Mouse (Mus musculus) erythroid progenitor cell, adult 5-6 weeks (primary cell): ENCODE data around the gene Ulk2. TPM values are rescaled to one million over a fixed set of nuclear protein-coding genes. Genes with fewer than 3 reads are reported as not detected.
"Not testable (repeated sequence)": the region's sequence is repeated elsewhere in the genome, so short reads cannot be mapped to it uniquely, and the experiment has no call there.

Experiments
- ATAC-seq: replicated peaks from 2 replicates; pipeline ENCODE4 v1.8.0; 2016; ENCODE audit warnings: moderate number of reproducible peaks, mild to moderate bottlenecking, moderate TSS enrichment, inconsistent platforms; ENCODE audit not compliant: poor library complexity, low FRiP score, severe bottlenecking
- total RNA-seq, 2 experiments: library from RNA; stranded (forward) in 1 of 2; stranded (reverse) in 1 of 2; fragments of 150-400 nt in 1 of 2; fragments of 186-747, 209-891 nt in 1 of 2; gene quantifications; 2 replicates each; pipeline versions ENCODE4 v1.2.3 to v1.2.4; 2015 to 2017; ENCODE audit warnings: low replicate concordance in 2 of 2

The Ulk2 gene
- 5.4 and 10.5 TPM in 2 replicates for total RNA-seq (2015; ENCODE audit: low replicate concordance)
- total RNA-seq (2017; ENCODE audit: low replicate concordance), result 8.2 and 9.2 TPM in 2 replicates

DNA sequence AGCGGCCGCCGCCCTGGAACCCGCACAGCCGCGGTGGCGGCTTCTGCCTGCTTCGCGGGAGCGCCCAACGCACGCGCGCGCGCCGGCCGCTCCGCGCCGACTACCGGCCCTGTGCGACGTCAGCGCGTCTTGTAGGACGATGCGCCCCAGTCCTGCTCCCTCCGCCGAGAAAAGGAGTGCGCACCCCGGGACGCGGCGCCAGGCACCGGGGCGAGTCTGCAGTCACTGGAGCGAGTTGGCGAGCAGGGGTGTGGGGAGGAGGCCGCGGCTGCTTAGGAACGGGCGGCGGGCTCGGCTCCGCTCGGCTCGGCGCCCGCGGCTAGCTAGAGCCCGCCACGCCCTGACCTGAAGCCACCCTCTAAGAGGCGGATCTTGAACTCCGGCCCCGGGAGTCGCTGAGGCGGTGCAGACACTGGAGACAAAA, at the start of gene Ulk2:
Ulk2 (minus strand) TSS at position 86 of the 424 bp plus-strand sequence.
- ATAC-seq, result peak; percentile 80

- no peak for ATAC-seq
Measured at GRCm38 (mm10) chr11:61882183-61882582, 27.3 kb upstream of the Ulk2 start.

DNA sequence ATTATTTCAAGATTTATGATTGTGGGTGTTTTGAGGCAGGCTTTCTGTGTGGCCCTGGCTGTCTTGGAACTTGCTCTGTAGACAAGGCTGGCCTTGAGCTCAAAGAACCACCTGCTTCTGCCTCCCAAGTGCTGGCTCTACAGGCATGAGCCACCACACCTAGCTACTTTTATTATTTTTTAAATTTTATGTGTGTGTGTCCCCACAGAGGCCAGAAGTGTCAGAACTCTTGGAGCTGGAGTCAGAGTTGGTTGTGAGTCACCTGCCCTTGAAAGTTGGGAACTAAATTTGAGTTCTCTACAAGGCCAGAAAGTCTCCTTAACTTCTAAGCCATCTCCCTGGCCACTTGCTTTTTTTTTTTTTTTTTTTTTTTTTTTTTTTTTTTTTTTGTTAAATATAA, 25.0 kb upstream of the Ulk2 start:
- ATAC-seq, result no peak

DNA sequence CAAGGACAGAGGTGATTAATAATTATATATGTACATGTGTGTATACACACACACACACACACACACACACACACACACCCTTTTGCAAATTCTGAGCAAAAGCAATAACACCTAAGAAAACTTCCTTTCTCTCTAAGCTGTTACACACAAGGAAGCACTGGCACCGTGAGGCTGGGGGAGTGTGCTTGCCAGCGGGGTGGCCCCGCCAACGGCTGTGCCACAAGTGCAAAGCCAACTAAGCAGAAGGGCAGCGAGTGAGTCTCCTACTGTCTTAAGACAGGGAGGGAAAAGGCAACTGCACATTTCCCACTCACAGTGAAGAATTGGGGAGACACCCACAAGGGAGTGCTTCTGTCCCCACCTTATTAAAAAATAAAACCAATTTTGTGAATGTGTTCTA, 17.0 kb upstream of the Ulk2 start:
- ATAC-seq, result no peak

GRCm38 (mm10) chr11:61866856-61867255, 12.0 kb upstream of the Ulk2 start:
- no peak for ATAC-seq

- ATAC-seq, result no peak
Measured at GRCm38 (mm10) chr11:61861781-61862547, 7.1 kb upstream of the Ulk2 start.

- ATAC-seq, result no peak
Measured at GRCm38 (mm10) chr11:61859316-61859715, 4.4 kb upstream of the Ulk2 start.

GRCm38 (mm10) chr11:61855539-61855938, 666 bp upstream of the Ulk2 start:
- ATAC-seq, result no peak

- peak; percentile 91 for ATAC-seq
Measured at GRCm38 (mm10) chr11:61854211-61854987, 474 bp downstream of the Ulk2 start.

DNA sequence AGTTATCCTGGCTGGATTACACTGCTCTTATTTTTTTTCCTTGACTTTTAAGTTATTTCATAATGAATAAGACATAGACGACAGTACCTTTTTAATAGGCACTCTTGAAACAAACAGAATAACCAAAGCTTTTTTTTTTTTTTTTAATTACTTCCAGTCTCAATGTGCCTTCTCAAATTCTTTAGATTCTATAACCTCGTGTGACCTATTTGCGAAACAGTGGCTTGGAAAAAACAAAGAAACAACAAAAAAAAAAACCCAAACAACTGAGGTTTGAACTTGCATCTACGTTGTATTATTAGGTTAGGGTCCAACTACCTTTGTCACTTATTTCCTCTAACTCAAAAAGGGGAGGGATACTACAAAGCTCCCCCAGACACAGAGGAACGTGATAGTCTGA, 1.2 kb downstream of the Ulk2 start:
- no peak for ATAC-seq

- no peak for ATAC-seq
Measured at GRCm38 (mm10) chr11:61852916-61853315, 2.0 kb downstream of the Ulk2 start.

- no peak for ATAC-seq
Measured at GRCm38 (mm10) chr11:61851195-61851594, 3.7 kb downstream of the Ulk2 start.

GRCm38 (mm10) chr11:61840663-61841062, 14.2 kb downstream of the Ulk2 start:
- not testable (repeated sequence) for ATAC-seq

- no peak for ATAC-seq
Measured at GRCm38 (mm10) chr11:61839940-61840339, 14.9 kb downstream of the Ulk2 start.

DNA sequence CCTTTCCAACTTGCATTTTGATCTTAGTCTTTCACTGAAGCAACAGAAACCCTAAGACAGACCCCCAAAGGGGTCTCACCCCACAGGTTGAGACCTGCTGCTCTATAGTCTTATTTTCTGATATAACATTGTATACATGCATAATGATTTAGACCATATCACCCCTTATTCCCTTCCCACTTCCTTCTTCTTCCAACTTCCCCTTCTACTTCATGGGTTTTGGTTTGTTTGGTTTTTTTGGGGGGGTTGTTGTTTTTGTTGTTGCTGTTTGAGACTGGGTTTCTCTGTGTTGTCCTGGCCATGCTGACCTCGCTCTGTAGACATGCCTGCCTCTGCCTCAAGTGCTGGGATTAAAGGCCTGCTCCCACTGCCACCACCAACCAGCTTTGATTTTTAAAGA, 15.7 kb downstream of the Ulk2 start:
- ATAC-seq, result no peak

- no peak for ATAC-seq
Measured at GRCm38 (mm10) chr11:61809793-61810192, 45.1 kb downstream of the Ulk2 start.

DNA sequence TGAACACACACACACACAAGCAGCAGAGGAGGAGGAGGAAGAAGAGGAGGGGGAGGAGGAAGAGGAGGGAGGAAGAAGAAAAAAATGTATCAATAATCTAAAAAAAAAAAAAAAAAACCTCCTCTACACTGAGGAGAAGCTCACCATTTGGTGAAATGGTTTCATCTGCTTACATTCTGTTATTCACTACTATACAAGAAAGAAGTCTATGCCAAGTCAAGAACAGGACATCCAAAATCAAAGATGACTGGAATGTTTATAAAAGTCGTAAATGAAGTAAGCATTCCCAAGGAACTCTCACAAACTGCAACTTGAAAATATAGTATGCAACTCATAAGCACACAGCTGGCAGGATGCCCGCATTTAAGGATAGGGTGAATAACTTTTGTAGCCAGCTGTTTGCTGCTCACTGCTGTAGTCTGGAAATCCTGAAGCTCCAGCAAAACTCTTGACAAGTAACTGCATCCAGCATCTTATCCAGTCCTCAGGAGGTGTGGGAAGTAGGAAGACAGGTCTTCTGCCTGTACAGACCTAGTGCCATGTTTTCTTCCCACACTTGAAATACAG, 46.2 kb downstream of the Ulk2 start:
- no peak for ATAC-seq

DNA sequence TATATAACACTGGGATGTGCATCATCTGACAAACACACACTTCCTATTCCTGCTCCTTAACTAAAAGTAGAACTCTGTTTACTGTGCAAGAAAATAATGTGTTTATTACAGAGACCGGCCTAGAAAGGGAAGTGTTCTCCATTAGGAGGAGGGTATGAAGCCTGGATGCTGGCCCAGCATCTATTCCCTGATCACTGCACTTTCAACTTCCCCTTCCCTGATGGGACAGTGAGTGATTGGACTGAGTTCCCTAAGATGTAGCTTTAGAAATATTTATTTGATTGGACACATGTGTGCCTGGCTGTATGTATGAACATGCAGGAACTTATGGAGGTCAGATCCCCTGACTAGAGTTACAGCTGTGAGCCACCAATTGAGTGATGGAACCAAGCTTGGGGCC, 61.4 kb downstream of the Ulk2 start:
- ATAC-seq, result no peak

- no peak for ATAC-seq
Measured at GRCm38 (mm10) chr11:61788550-61788949, 66.3 kb downstream of the Ulk2 start.

GRCm38 (mm10) chr11:61782526-61782925, 72.3 kb downstream of the Ulk2 start:
- not testable (repeated sequence) for ATAC-seq
